Mouse (Mus musculus): ENCODE results near the gene Rnf227. TPM values are rescaled to one million over a fixed set of nuclear protein-coding genes. Genes with fewer than 3 reads are reported as not detected.

Gene Rnf227
- 4.7 and 4.9 TPM in 2 replicates for polyA plus RNA-seq (2012; rRNA removed)

GRCm38 (mm10) chr11:69340161-69341131 lies at the start of gene Rnf227:
Gene Rnf227 (plus strand): TSS chr11:69340461.

GRCm38 (mm10) chr11:69323667-69324111 lies 16.6 kb upstream of the Rnf227 start, which contains the start of the genes Cntrob and Trappc1:
Gene Cntrob (minus strand): TSS chr11:69323775.
Gene Trappc1 (plus strand): TSS chr11:69323980.

GRCm38 (mm10) chr11:69325628-69326407 lies 14.4 kb upstream of the Rnf227 start, which contains the start of gene Kcnab3:
Gene Kcnab3 (plus strand): TSS chr11:69326258.

GRCm38 (mm10) chr11:69369215-69369989 lies 29.1 kb downstream of the Rnf227 start, which contains the start of gene Chd3:
Gene Chd3 (minus strand): TSS chr11:69369406.

Other genes starting within 250 kb of the Rnf227 start
- 25.2 and 31.5 TPM in 2 replicates for gene Per1, start 245.2 kb upstream of the Rnf227 start, polyA plus RNA-seq (2012; rRNA removed)
- 0.83 and 1.5 TPM in 2 replicates for gene Hes7, start 220.1 kb upstream of the Rnf227 start, polyA plus RNA-seq (2012; rRNA removed)
- gene 9130213A22Rik, start 217.9 kb upstream of the Rnf227 start, polyA plus RNA-seq (2012; rRNA removed) = 1.4 TPM in 2 replicates
- 2.8 and 7.0 TPM in 2 replicates for gene Aloxe3, start 214.6 kb upstream of the Rnf227 start, polyA plus RNA-seq (2012; rRNA removed)
- gene Alox12b, start 183.5 kb upstream of the Rnf227 start, polyA plus RNA-seq (2012; rRNA removed) = 0.18 TPM in 1 of 2 replicates, not detected in the other
- 0.06 TPM in 1 of 2 replicates, not detected in the other for gene Alox8, start 142.6 kb upstream of the Rnf227 start, polyA plus RNA-seq (2012; rRNA removed)
- gene Gucy2e, start 103.4 kb upstream of the Rnf227 start, polyA plus RNA-seq (2012; rRNA removed) = 1.6 and 1.8 TPM in 2 replicates
- 11.0 and 12.6 TPM in 2 replicates for gene Cntrob, start 16.7 kb upstream of the Rnf227 start, polyA plus RNA-seq (2012; rRNA removed)
- gene Trappc1, start 16.5 kb upstream of the Rnf227 start, polyA plus RNA-seq (2012; rRNA removed) = 24.4 and 49.0 TPM in 2 replicates
- 20.8 and 21.2 TPM in 2 replicates for gene Kcnab3, start 14.2 kb upstream of the Rnf227 start, polyA plus RNA-seq (2012; rRNA removed)
- 192 and 199 TPM in 2 replicates for gene Chd3, start 28.9 kb downstream of the Rnf227 start, polyA plus RNA-seq (2012; rRNA removed)
- 297 and 329 TPM in 2 replicates for gene Naa38, start 55.0 kb downstream of the Rnf227 start, polyA plus RNA-seq (2012; rRNA removed)
- 18.8 and 20.3 TPM in 2 replicates for gene Cyb5d1, start 55.2 kb downstream of the Rnf227 start, polyA plus RNA-seq (2012; rRNA removed)
- 62.8 and 66.4 TPM in 2 replicates for gene Tmem88, start 57.8 kb downstream of the Rnf227 start, polyA plus RNA-seq (2012; rRNA removed)
- gene Kdm6b, start 73.2 kb downstream of the Rnf227 start, polyA plus RNA-seq (2012; rRNA removed) = 15.6 and 16.4 TPM in 2 replicates
- 5.1 and 7.0 TPM in 2 replicates for gene Dnah2, start 208.6 kb downstream of the Rnf227 start, polyA plus RNA-seq (2012; rRNA removed)
- 13.1 and 13.5 TPM in 2 replicates for gene Efnb3, start 219.7 kb downstream of the Rnf227 start, polyA plus RNA-seq (2012; rRNA removed)
- 18.8 and 25.8 TPM in 2 replicates for gene Wrap53, start 239.8 kb downstream of the Rnf227 start, polyA plus RNA-seq (2012; rRNA removed)
- gene Trp53, start 239.9 kb downstream of the Rnf227 start, polyA plus RNA-seq (2012; rRNA removed) = 145 and 203 TPM in 2 replicates

All from ovary, adult 2 months (tissue).